Mouse (Mus musculus) C2C12 (cell line): ENCODE measurements at regions not wholly inside any gene's neighbourhood (a gene's known extent, or its start where the extent isn't known, plus 50 kb on each side); places are given as distances from the start of the nearest gene placed in this dataset.

ENCODE experiments used
- H3K27me3 ChIP-seq: one replicate; pipeline ENCODE4 v1.6.1; 2011; ENCODE audit not compliant: control insufficient read depth, insufficient read depth, insufficient read length
- H3K36me3 ChIP-seq: one replicate; pipeline ENCODE4 v1.6.1; 2011; ENCODE audit not compliant: control insufficient read depth, insufficient read depth
- H3K4me3 ChIP-seq: one replicate; pipeline ENCODE4 v1.5.1; 2011; ENCODE audit warnings: mild to moderate bottlenecking, control low read depth; ENCODE audit not compliant: poor library complexity, insufficient read depth, severe bottlenecking
- H3K79me2 ChIP-seq: one replicate; pipeline ENCODE4 v1.6.1; 2011; ENCODE audit not compliant: control insufficient read depth, insufficient read depth
- H3K79me3 ChIP-seq: one replicate; pipeline ENCODE4 v1.6.1; 2011; ENCODE audit warnings: low read depth, control low read depth
- H3ac ChIP-seq: one replicate; pipeline ENCODE3; 2011; ENCODE audit warnings: low read depth; ENCODE audit not compliant: control insufficient read depth, insufficient read length
- CEBPB ChIP-seq: IDR thresholded peaks from one replicate; pipeline ENCODE4 v1.6.1; 2011; ENCODE audit warnings: low read depth, mild to moderate bottlenecking, control low read depth, moderate library complexity
- CTCF ChIP-seq: IDR thresholded peaks from one replicate; pipeline ENCODE4 v1.5.1; 2011; ENCODE audit not compliant: control insufficient read depth, insufficient read depth, insufficient read length
- FOSL1 ChIP-seq: IDR thresholded peaks from one replicate; pipeline ENCODE4 v1.8.0; 2011; ENCODE audit warnings: mild to moderate bottlenecking, low read length; ENCODE audit not compliant: poor library complexity, insufficient read depth, severe bottlenecking
- MAX ChIP-seq: IDR thresholded peaks from one replicate; pipeline ENCODE4 v1.6.1; 2011; ENCODE audit warnings: mild to moderate bottlenecking, control low read depth
- MYOD1 ChIP-seq: IDR thresholded peaks from one replicate; pipeline ENCODE4 v1.6.1; 2011; ENCODE audit warnings: low read depth; ENCODE audit not compliant: control insufficient read depth, insufficient read length
- MYOG ChIP-seq: IDR thresholded peaks from one replicate; pipeline ENCODE4 v1.6.1; 2011; ENCODE audit not compliant: control insufficient read depth, insufficient read length; ENCODE audit errors: extremely low read depth
- USF1 ChIP-seq: IDR thresholded peaks from one replicate; pipeline ENCODE4 v1.6.1; 2011; ENCODE audit warnings: low read depth, mild to moderate bottlenecking, control low read depth, moderate library complexity

DNA sequence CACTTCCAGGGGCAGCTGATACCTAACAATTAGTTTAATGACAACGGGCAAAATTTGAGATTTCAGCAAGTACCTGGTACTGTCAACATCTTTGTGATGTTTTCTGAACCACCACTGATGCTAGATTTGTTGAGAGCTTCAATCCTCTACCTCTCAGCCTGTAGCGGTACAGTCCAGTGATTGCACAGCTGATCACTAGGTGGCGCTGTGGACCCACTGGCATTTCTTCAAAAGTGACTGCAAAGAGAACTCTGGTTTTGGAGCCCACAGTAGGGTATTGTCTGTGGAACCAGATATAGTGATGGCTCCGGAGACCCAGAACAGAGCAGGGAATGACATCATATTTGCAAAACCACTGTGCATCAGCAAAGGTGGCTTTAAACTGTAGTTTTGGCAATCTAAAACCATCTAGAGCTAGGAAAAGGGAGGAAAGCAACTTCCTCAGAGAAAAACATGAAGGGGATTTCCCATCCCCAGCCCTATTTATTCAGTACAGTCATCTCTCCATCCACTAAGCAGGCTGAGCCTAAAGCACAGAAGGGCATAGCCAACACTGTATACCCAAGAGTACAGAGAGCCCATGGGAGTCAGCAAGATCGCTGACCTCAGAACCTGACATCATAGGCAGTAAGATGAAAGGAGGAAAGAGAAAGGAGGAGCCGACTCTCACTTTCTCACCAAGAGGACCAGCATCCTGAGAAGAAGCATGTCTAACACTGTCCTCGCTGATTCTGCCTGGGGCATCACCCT is 77.7 kb upstream of the 2210010C04Rik start:
- Histone ChIP-seq H3ac (no peak overlapping the region), H3K27me3 (no peaks in the 10 kb centered on the region), H3K36me3 (no peaks in the 10 kb centered on the region), H3K79me3 (no peaks in the 10 kb centered on the region), H3K4me3 (no peak overlapping the region), H3K79me2 (no peaks in the 10 kb centered on the region)
- TF ChIP-seq USF1 (no peak), MAX (no peak), MYOD1 (no peak), CTCF (peak; percentile 66), FOSL1 (no peak)

DNA sequence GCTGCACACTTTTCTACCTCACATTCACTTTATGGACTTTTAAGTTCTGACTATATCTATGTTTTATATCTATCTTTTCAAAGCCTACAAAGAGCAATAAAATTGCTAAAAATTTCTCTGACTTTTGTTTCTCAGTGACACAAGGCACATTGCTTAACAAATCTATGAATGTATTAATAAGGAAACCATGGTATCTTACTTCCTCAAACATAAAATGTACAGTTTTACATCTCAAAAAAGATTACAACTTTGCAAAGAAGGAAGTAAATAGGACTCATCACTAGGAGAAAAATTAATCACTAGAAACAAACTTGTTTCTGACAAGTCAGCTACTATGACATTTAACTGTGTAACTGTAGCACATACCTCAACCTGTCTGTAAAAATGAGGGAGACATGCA is 76.5 kb upstream of the 2210010C04Rik start:
- no peaks in the 10 kb centered on the region for H3K27me3 ChIP-seq

DNA sequence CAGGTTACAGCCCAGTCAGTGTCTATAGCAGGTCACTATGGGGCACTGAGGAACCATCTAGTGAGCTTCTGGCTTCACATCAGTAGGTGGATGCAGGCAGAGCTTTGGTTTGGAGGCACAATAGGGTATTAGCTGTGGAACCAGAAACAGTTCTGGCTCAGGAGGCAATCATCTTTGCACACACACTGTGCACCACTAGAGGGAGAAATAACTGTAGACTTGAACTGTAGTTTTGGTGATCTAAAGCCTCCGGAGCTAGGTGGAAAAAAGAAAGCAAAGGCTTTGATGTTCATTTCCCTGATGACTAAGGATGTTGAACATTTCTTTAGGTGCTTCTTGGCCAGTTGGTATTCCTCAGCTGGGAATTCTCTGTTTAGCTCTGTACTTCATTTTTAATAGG is 73.6 kb upstream of the 2210010C04Rik start:
- Histone ChIP-seq H3K79me2 (no peaks in the 10 kb centered on the region), H3K27me3 (no peaks in the 10 kb centered on the region), H3ac (no peak overlapping the region), H3K4me3 (no peak overlapping the region), H3K79me3 (no peaks in the 10 kb centered on the region), H3K36me3 (no peaks in the 10 kb centered on the region)
- TF ChIP-seq FOSL1 (no peak), USF1 (no peak), MYOD1 (no peak), MAX (no peak), CEBPB (no peak), MYOG (no peak), CTCF (no peak)

More for the DNA sequence above, 76.5 kb upstream of the 2210010C04Rik start:
- Histone ChIP-seq H3K36me3 (no peaks in the 10 kb centered on the region), H3ac (no peak overlapping the region), H3K4me3 (no peak overlapping the region), H3K79me2 (no peaks in the 10 kb centered on the region), H3K79me3 (no peaks in the 10 kb centered on the region)
- no peak for TF ChIP-seq MAX
- no peak for TF ChIP-seq MYOD1
- no peak for TF ChIP-seq FOSL1
- no peak for TF ChIP-seq CEBPB
- TF ChIP-seq CTCF, result no peak

DNA sequence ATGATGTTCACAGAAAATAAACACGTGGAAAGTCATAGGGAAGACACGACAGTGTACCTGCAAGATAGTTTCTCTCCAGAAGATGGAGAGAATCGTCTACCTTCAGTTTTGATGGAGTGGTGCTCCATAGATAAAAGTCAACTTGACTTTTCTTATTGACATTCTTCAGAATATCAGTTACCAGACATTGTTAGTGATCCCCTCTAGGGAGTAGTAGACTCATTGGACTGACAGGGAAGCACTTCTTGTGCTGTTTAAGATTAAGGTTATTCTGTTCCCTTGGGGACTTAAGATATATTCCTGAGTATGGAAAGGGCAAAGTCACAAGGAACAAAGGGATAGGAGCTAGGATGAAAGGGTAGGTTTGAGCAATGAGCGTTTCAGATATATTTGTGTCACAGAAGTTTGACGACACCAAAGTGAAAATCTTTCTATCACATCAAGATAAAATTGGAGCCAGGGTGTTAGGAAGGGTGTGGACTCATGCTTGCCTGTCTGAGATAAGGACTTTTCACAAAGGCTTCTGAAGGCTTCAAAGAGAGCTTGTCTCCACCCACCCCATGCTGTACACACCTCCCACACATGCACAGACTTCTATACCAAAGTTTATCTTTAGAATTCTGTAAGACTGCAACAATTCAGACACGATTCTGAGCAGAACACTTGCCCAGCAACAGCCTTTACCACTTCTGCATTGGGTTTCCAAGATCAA is 68.5 kb upstream of the 2210010C04Rik start:
- Histone ChIP-seq H3K36me3 (no peaks in the 10 kb centered on the region), H3K4me3 (no peak overlapping the region), H3K79me3 (no peaks in the 10 kb centered on the region), H3K79me2 (no peaks in the 10 kb centered on the region), H3K27me3 (no peaks in the 10 kb centered on the region), H3ac (no peak overlapping the region)
- TF ChIP-seq MAX (no peak), MYOD1 (no peak), MYOG (no peak), USF1 (no peak), FOSL1 (no peak), CEBPB (no peak), CTCF (no peak)

DNA sequence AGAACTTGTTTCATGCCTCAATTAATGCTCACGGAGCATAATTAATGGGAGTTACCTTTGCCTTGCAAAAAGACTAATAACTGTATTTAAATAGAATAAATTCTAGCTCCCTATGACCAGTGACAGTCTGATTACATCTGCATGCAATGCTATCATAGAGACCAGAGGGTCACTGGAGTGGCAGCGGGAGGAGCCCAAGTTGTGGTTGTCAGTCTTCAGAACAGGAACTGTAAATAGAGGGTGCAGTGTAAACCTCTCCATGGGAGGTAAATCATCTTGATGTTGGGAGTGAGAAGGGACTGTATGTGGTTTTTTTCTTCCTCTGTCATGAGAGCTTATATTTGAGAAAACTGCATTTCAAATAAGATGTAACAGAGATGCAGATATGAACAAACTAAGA is 66.7 kb upstream of the 2210010C04Rik start:
- no peaks in the 10 kb centered on the region for H3K36me3 ChIP-seq
- H3K79me3 ChIP-seq, result no peaks in the 10 kb centered on the region
- TF ChIP-seq FOSL1 (no peak), CTCF (no peak), MAX (no peak), CEBPB (no peak), MYOD1 (no peak), MYOG (no peak), USF1 (no peak)
- no peaks in the 10 kb centered on the region for H3K79me2 ChIP-seq
- H3K27me3 ChIP-seq, result no peaks in the 10 kb centered on the region
- no peak overlapping the region for H3ac ChIP-seq
- H3K4me3 ChIP-seq, result no peak overlapping the region
